Mouse (Mus musculus) lung, embryonic 14.5 days (tissue): Measurements from ENCODE around the gene Rec114. TPM values are rescaled to one million over a fixed set of nuclear protein-coding genes. Genes with fewer than 3 reads are reported as not detected.

ENCODE experiments used
- ATAC-seq: fragments of 200-750 bp; cut with Nextera tagmentation; 2 replicates; pipeline ENCODE4 v1.8.0; 2017; ENCODE audit warnings: mild to moderate bottlenecking, moderate TSS enrichment, moderate library complexity; ENCODE audit not compliant: insufficient read depth
- DNase-seq: peaks from one replicate; pipeline ENCODE4 v3.0.0-alpha.2; 2015
- H3K27ac ChIP-seq: fragments of 300-500 bp; sonication (generic); 2 replicates; pipeline ENCODE4 v1.5.1; 2014; ENCODE audit warnings: low read depth, mild to moderate bottlenecking, moderate library complexity
- H3K27me3 ChIP-seq: fragments of 300-500 bp; sonication (generic); 2 replicates; pipeline ENCODE4 v1.6.1; 2014; ENCODE audit warnings: low read length, control low read depth; ENCODE audit not compliant: insufficient read depth
- H3K36me3 ChIP-seq: fragments of 300-500 bp; sonication (generic); 2 replicates; pipeline ENCODE4 v1.6.1; 2014; ENCODE audit warnings: control low read depth; ENCODE audit not compliant: insufficient read depth
- H3K4me1 ChIP-seq: fragments of 300-500 bp; sonication (generic); 2 replicates; pipeline ENCODE4 v1.6.1; 2014; ENCODE audit warnings: antibody characterized with exemption, control low read depth; ENCODE audit not compliant: insufficient read depth
- H3K4me2 ChIP-seq: fragments of 300-500 bp; sonication (generic); 2 replicates; pipeline ENCODE4 v1.6.1; 2014; ENCODE audit warnings: mild to moderate bottlenecking
- H3K4me3 ChIP-seq: fragments of 300-500 bp; sonication (generic); 2 replicates; pipeline ENCODE4 v1.5.1; 2014; ENCODE audit warnings: low read depth, low read length
- H3K9ac ChIP-seq: fragments of 300-500 bp; sonication (generic); 2 replicates; pipeline ENCODE4 v1.6.1; 2014
- H3K9me3 ChIP-seq: fragments of 300-500 bp; sonication (generic); 2 replicates; pipeline ENCODE4 v1.6.1; 2016; ENCODE audit warnings: low read depth, low read length, control low read depth
- CTCF ChIP-seq: IDR thresholded peaks from 2 replicates; pipeline ENCODE4 v1.5.1; 2016; ENCODE audit warnings: antibody characterized with exemption, low read depth
- WGBS: fragments of 180-500 bp; shearing (Covaris S2); extraction: QIAGEN DNeasy Blood & Tissue Kit; methylation state at CpG from one replicate; pipeline ENCODE4 v1.1.7; 2014; 5-methylcytosine and 5-hydroxymethylcytosine counted together
- polyA plus RNA-seq: library from polyadenylated mRNA; unstranded; fragments of >200 nt; fragmentation: Nextera tagmentation; extraction: Ambion mirVana; gene quantifications from 2 replicates; pipeline ENCODE4 v1.2.1, GENCODE M21; 2014

The Rec114 gene
- polyA plus RNA-seq, 1 experiment from 2014 or later: 1.5 TPM

DNA sequence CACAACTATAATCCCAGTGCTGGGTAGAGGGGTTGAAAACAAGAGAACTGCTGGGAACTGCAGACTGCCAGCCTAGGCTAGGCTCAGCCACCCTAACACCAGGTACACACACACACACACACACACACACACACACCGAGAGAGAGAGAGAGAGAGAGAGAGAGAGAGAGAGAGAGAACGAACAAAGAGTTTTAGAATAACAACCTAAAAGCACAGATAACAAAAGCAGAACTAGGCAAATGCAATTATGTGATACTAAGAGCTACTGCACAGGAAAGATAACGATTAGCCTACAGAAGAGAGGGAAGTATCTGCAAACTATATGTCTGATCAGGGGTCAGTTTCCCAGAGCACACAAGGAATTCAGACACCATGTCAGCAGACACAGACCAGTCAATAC, 24.8 kb downstream of the Rec114 start:
- no peak overlapping the region for H3K4me3 ChIP-seq
- no peaks in the 10 kb centered on the region for H3K36me3 ChIP-seq
- H3K27me3 ChIP-seq: no peaks in the 10 kb centered on the region
- no peaks in the 10 kb centered on the region for H3K9me3 ChIP-seq
- H3K27ac ChIP-seq: no peak overlapping the region
- 48% methylated on average over 3 of the region's 3 CpGs for WGBS
- no peak overlapping the region for H3K9ac ChIP-seq
- H3K4me1 ChIP-seq: no peaks in the 10 kb centered on the region; the same call in 1 of the 2 replicates
- no peak overlapping the region for H3K4me2 ChIP-seq
- DNase-seq: no peak
- ATAC-seq: no peak
- no peak for TF ChIP-seq CTCF

DNA sequence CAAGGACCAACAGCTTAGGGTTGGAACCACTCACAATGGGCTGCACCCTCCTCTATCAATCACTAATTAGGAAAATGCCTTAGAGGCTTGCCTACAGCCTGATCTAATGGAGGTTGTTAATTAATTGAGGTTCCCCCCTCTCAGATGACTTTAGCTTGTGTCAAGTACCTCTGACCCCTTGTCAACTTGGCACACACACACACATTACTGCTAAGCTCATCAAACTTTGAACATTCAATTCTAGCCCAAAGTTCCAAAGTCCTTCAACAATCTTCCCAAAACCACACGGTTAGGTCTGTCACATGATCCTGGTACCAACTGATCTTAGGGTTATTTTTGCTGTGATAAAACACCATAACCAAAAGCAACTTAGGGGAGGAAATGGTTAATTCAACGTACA, 26.9 kb downstream of the Rec114 start:
- H3K27me3 ChIP-seq: no peaks in the 10 kb centered on the region
- no peak overlapping the region for H3K9ac ChIP-seq
- no peak for ATAC-seq
- 33% methylated on average over 2 of the region's 2 CpGs for WGBS
- H3K4me2 ChIP-seq: no peak overlapping the region
- no peaks in the 10 kb centered on the region; the same call in 1 of the 2 replicates for H3K4me1 ChIP-seq
- no peak overlapping the region for H3K4me3 ChIP-seq
- H3K27ac ChIP-seq: no peak overlapping the region
- no peak for TF ChIP-seq CTCF
- no peaks in the 10 kb centered on the region for H3K36me3 ChIP-seq
- H3K9me3 ChIP-seq: no peaks in the 10 kb centered on the region
- no peak for DNase-seq

DNA sequence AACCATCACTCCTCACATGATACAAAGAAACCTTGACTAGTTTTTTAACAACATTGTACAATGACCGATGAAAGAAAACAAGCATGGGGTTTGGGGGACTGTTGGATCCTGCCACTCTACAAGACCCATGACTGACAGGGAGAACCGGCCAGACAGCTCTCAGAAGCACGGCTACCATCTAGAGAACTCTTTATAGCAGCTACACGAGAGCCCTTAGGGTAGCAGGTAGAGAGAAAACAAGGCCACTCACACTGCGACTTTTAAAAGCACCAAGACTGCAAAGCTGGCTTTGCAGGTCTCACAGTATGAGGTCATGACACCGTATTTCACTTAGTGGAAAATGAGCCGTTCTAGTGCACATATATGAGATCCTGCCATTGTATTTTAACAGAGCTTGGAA, 33.1 kb downstream of the Rec114 start:
- no peak overlapping the region for H3K4me3 ChIP-seq
- H3K9me3 ChIP-seq: no peaks in the 10 kb centered on the region
- no peaks in the 10 kb centered on the region for H3K36me3 ChIP-seq
- H3K4me1 ChIP-seq: no peaks in the 10 kb centered on the region
- WGBS: 57% methylated on average over 7 of the region's 7 CpGs
- no peak overlapping the region for H3K4me2 ChIP-seq
- H3K27ac ChIP-seq: no peak overlapping the region; the same call in 1 of the 2 replicates
- peak; percentile 57 for DNase-seq
- TF ChIP-seq CTCF: no peak
- H3K27me3 ChIP-seq: no peaks in the 10 kb centered on the region
- no peak overlapping the region for H3K9ac ChIP-seq
- ATAC-seq: no peak

DNA sequence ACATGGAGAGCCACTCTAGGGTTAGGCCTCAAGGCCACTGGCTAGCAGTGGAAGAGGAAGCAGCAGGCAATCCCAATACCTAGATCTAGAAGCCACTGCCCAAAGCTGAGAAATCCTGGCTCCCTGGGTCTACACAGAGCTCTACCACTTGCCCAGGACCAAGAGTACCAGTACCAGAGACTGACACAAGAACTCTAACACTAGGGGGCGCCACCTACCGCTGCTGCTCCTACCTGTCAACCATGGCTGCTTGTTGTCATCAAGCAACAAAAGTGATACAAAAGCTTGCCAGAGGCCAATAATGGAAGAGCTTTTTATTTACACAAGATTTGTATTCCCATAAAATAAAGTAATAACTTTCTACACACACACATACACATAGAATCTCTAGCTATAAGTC, 33.8 kb downstream of the Rec114 start:
- DNase-seq: peak; percentile 76

DNA sequence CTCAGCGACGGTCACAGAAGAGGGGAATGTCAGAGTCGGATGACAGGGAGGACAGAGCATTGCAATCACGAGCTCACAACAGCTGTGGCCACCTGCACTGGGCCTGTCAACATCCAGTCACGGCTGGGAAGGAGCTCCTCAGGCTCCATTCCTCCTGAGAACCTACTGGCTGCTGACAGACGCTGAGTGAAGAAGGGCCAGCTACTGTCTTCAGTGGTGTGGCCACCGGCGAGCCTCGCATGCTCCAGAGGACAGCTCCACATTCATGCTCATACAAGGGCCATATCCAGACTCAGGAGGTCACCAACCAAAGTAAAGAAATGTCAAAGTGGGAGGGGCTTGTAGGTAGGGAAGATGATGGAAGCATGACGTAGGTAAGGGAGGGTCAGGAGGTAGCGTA, 36.0 kb downstream of the Rec114 start:
- Histone ChIP-seq H3K9ac (no peak overlapping the region), H3K4me3 (no peak overlapping the region), H3K4me2 (no peak overlapping the region), H3K27ac (no peak overlapping the region), H3K4me1 (no peaks in the 10 kb centered on the region), H3K27me3 (no peaks in the 10 kb centered on the region), H3K36me3 (no peaks in the 10 kb centered on the region), H3K9me3 (no peaks in the 10 kb centered on the region)
- 65% methylated on average over 11 of the region's 11 CpGs for WGBS
- DNase-seq (no peak), ATAC-seq (no peak)
- TF ChIP-seq CTCF: no peak

More for the DNA sequence above, 33.8 kb downstream of the Rec114 start:
- Histone ChIP-seq H3K4me2 (no peak overlapping the region), H3K27me3 (no peaks in the 10 kb centered on the region), H3K36me3 (no peaks in the 10 kb centered on the region), H3K9ac (no peak overlapping the region), H3K4me1 (no peaks in the 10 kb centered on the region), H3K9me3 (no peaks in the 10 kb centered on the region), H3K27ac (no peak overlapping the region), H3K4me3 (no peak overlapping the region)
- TF ChIP-seq CTCF: peak; percentile 67
- WGBS: 3% methylated on average over 2 of the region's 2 CpGs
- no peak for ATAC-seq

DNA sequence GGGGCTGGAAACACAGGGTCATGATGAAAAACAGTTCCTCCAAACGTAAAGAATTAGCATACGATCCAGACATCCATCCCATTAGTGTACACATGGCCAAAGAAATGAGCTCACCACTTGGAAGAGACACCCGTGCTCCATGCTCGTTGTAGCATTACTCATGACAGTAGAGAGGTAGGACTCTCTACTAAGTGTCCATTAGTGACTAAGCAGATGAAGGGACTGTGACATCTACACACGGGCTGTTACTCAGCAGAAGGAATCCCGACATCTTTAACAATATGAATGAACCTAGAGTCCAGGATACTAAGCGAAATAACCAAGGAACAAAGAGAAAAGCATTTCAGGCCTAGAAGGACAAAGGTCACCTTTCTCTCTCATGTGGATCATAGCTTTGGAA, 37.7 kb downstream of the Rec114 start:
- Histone ChIP-seq H3K9me3 (no peaks in the 10 kb centered on the region), H3K4me2 (no peak overlapping the region), H3K4me1 (no peaks in the 10 kb centered on the region), H3K36me3 (no peaks in the 10 kb centered on the region), H3K4me3 (no peak overlapping the region), H3K27ac (no peak overlapping the region), H3K9ac (no peak overlapping the region), H3K27me3 (no peaks in the 10 kb centered on the region)
- TF ChIP-seq CTCF: no peak
- ATAC-seq: no peak
- 71% methylated on average over 7 of the region's 7 CpGs for WGBS
- no peak for DNase-seq

DNA sequence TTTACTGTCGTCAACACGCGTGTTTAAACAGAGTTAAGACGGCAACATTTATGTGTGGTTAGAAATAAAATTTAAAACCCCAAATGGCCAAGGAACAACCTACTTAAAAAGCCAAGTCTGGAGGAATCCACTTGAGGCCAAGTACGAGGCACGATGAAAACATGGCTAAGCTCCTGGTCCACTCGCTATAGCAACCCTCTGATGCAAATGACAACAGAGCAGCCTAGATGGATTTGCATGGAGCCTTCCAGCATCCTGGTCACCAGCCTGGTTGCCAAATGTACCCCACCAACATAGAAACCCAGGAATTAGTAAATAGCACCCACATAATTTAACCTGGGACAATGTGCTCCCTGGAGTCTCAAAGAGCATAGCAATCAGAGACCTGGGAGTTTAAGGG, 40.0 kb downstream of the Rec114 start:
- Histone ChIP-seq H3K4me1 (no peaks in the 10 kb centered on the region), H3K27me3 (no peaks in the 10 kb centered on the region), H3K9ac (no peak overlapping the region), H3K4me3 (no peak overlapping the region), H3K9me3 (no peaks in the 10 kb centered on the region), H3K27ac (no peak overlapping the region), H3K4me2 (no peak overlapping the region), H3K36me3 (no peaks in the 10 kb centered on the region)
- DNase-seq (no peak), ATAC-seq (no peak)
- WGBS: 80% methylated on average over 7 of the region's 7 CpGs
- no peak for TF ChIP-seq CTCF

DNA sequence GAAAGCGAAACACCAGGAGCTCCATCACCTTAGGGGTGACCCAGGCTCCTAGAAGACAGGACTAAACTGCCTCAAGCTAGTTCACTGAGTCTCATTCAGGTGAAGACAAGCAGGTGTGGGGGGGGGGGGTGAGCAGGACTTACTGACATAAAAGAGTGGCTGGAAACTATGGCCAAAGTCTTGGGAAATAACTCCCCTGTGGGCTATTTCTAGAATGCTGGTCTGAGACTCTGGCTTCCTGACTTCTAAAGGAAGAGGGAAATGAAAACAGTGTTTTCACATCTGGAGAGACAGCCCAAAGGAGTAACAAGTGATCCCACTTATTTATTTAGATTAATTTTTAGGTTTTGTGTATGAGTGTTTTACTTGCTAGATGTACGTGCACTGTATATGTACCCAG, 42.0 kb downstream of the Rec114 start:
- no peaks in the 10 kb centered on the region for H3K9me3 ChIP-seq
- no peak for TF ChIP-seq CTCF
- H3K4me2 ChIP-seq: no peak overlapping the region
- 63% methylated on average over 2 of the region's 2 CpGs for WGBS
- no peak for DNase-seq
- no peaks in the 10 kb centered on the region for H3K36me3 ChIP-seq
- no peak overlapping the region for H3K4me3 ChIP-seq
- H3K9ac ChIP-seq: no peak overlapping the region
- no peak overlapping the region for H3K27ac ChIP-seq
- no peaks in the 10 kb centered on the region for H3K4me1 ChIP-seq
- no peaks in the 10 kb centered on the region for H3K27me3 ChIP-seq
- no peak for ATAC-seq
